Mouse (Mus musculus): Measurements from ENCODE around the gene Fndc3a. TPM values are rescaled to one million over a fixed set of nuclear protein-coding genes. Genes with fewer than 3 reads are reported as not detected.

Gene Fndc3a
- polyA plus RNA-seq, 1 experiment from 2014 or later = 37.2 TPM

DNA sequence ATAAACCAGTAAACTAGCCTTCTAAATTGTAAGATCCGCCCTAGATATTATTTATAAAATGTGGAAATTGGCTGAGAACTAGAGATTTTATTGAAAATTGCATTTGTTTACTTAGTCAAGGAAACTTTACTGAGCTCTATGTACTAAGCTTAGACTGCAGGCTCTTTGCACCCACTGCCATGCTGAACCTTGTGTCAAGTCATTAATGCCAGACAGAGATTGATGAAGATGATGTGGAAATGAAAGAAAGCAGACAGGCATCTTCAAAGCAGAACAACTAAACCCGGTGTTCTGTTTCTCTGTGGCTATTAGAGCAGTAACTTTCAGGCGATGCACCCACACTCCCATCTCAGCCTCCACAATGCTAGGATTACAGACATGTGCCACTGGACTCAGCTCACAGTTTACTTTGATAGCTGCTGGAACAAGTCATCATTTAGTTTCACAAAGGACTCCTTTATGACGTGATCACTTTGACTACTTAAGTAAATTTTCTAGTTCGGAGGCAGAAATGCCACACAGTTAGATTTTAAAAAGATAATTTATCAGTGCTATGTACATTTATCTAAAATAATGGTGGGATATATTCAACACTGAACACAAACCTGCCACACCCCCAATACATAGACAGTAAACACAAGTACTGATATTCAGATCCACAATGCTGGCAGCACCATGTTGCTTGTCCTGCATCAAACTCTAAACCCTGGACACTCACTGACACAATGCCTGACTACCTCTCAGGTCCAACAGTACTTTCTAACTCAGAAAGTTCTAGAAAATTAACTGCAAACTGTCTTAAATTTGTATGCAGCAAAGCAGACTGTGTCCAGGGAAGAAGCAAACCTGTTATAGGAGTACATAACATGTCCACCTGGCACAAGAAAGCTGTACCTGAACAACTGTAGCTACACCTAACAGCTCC lies 108.2 kb downstream of the Fndc3a start:
- Histone ChIP-seq H3K9me3 (no peaks in the 10 kb centered on the region), H3K27ac (no peak overlapping the region), H3K9ac (replicated peaks) (peak overlapping the region; percentile 64), H3K27me3 (no peaks in the 10 kb centered on the region), H3K4me1 (replicated peaks) (peaks cover 18% of the 10 kb centered on the region), H3K4me3 (replicated peaks) (peak overlapping the region; percentile 48), H3K36me3 (peaks cover 17% of the 10 kb centered on the region), H3K4me2 (peak overlapping the region; percentile 74)
- no peak for ATAC-seq (ENCODE audit: insufficient number of reproducible peaks, insufficient read depth, low FRiP score, low TSS enrichment, low read depth)
- 25% methylated on average over 5 of the region's 5 CpGs for WGBS

DNA sequence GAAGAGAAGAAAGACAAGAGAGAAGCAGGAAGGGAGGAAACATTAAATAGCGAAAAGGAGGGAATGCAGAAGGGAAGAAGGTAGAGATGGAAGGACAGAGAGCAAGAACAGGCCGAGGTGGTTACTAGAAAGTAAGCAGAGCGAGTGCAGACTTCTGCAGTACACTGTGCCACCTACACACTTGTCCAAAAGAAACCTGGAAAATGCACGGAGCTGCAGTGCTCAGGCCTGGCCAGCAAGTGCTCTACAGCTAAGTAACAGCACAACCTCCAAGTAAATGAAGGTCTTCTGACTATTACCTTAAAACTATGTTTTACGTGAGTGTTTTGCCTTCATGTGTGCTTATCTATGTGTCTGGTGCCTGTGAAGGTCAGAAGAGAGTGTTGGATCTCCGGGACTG lies 109.4 kb downstream of the Fndc3a start:
- Histone ChIP-seq H3K9ac (replicated peaks) (no peak overlapping the region), H3K4me2 (0 out of 2 replicates have a peak overlapping the region, but pooled peaks have one; percentile 0), H3K4me1 (replicated peaks) (peaks cover 18% of the 10 kb centered on the region), H3K9me3 (no peaks in the 10 kb centered on the region), H3K36me3 (peaks cover 20% of the 10 kb centered on the region), H3K27ac (no peak overlapping the region), H3K4me3 (replicated peaks) (no peak overlapping the region), H3K27me3 (no peaks in the 10 kb centered on the region)
- 77% methylated on average over 6 of the region's 6 CpGs for WGBS
- no peak for ATAC-seq (ENCODE audit: insufficient number of reproducible peaks, insufficient read depth, low FRiP score, low TSS enrichment, low read depth)

- Histone ChIP-seq H3K27me3 (no peaks in the 10 kb centered on the region), H3K36me3 (peaks cover 20% of the 10 kb centered on the region), H3K4me2 (no peak overlapping the region), H3K9ac (replicated peaks) (no peak overlapping the region), H3K4me1 (replicated peaks) (peaks cover 18% of the 10 kb centered on the region), H3K9me3 (no peaks in the 10 kb centered on the region), H3K4me3 (replicated peaks) (no peak overlapping the region), H3K27ac (no peak overlapping the region)
- ATAC-seq (ENCODE audit: insufficient number of reproducible peaks, insufficient read depth, low FRiP score, low TSS enrichment, low read depth) = no peak
- WGBS = 91% methylated on average over 7 of the region's 7 CpGs
Observed at GRCm38 (mm10) chr14:72598976-72599740, 110.6 kb downstream of the Fndc3a start.

- Histone ChIP-seq H3K27ac (no peak overlapping the region), H3K27me3 (no peaks in the 10 kb centered on the region), H3K4me3 (replicated peaks) (no peak overlapping the region), H3K9ac (replicated peaks) (no peak overlapping the region), H3K36me3 (peaks cover 32% of the 10 kb centered on the region), H3K4me2 (no peak overlapping the region), H3K9me3 (no peaks in the 10 kb centered on the region), H3K4me1 (replicated peaks) (no peaks in the 10 kb centered on the region)
- WGBS = 92% methylated on average over 7 of the region's 7 CpGs
- no peak for ATAC-seq (ENCODE audit: insufficient number of reproducible peaks, insufficient read depth, low FRiP score, low TSS enrichment, low read depth)
Observed at GRCm38 (mm10) chr14:72594191-72594590, 115.6 kb downstream of the Fndc3a start.

GRCm38 (mm10) chr14:72589415-72589814 lies 120.4 kb downstream of the Fndc3a start:
- no peak overlapping the region for H3K9ac ChIP-seq (replicated peaks)
- no peaks in the 10 kb centered on the region for H3K27me3 ChIP-seq
- no peaks in the 10 kb centered on the region for H3K4me1 ChIP-seq (replicated peaks)
- H3K9me3 ChIP-seq = no peaks in the 10 kb centered on the region
- H3K4me3 ChIP-seq (replicated peaks) = no peak overlapping the region
- H3K36me3 ChIP-seq = peaks cover 40% of the 10 kb centered on the region
- no peak overlapping the region for H3K4me2 ChIP-seq
- WGBS = 95% methylated on average over 4 of the region's 4 CpGs
- H3K27ac ChIP-seq = no peak overlapping the region
- ATAC-seq (ENCODE audit: insufficient number of reproducible peaks, insufficient read depth, low FRiP score, low TSS enrichment, low read depth) = no peak

DNA sequence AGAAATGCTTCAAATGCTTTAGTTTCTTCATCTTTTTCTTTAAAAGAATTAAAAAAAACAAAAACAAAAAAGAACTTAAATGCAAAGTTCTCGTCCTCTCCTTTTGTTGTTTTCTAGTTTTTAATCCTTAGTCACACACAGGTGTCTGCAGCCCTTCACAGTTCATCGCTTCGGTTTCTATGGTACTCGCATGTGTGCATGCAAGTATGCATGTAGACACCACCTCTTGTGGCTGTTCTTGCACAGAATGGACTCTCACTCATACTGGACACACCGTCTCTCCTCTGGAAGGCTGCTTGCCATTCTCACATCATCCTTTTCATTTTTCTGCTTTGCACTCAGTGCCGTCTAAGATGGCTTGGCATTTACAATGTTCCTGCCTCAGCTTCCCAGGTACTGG lies 126.8 kb downstream of the Fndc3a start:
- Histone ChIP-seq H3K4me1 (replicated peaks) (no peaks in the 10 kb centered on the region), H3K9me3 (no peaks in the 10 kb centered on the region), H3K27me3 (no peaks in the 10 kb centered on the region), H3K9ac (replicated peaks) (no peak overlapping the region), H3K4me3 (replicated peaks) (no peak overlapping the region), H3K27ac (no peak overlapping the region), H3K36me3 (peaks cover 59% of the 10 kb centered on the region), H3K4me2 (no peak overlapping the region)
- ATAC-seq (ENCODE audit: insufficient number of reproducible peaks, insufficient read depth, low FRiP score, low TSS enrichment, low read depth) = no peak
- 93% methylated on average over 6 of the region's 6 CpGs for WGBS

- ATAC-seq (ENCODE audit: insufficient number of reproducible peaks, insufficient read depth, low FRiP score, low TSS enrichment, low read depth) = no peak
- Histone ChIP-seq H3K27me3 (no peaks in the 10 kb centered on the region), H3K9me3 (no peaks in the 10 kb centered on the region), H3K4me2 (no peak overlapping the region), H3K27ac (no peak overlapping the region), H3K4me3 (replicated peaks) (no peak overlapping the region), H3K36me3 (peaks cover 65% of the 10 kb centered on the region), H3K4me1 (replicated peaks) (no peaks in the 10 kb centered on the region), H3K9ac (replicated peaks) (no peak overlapping the region)
- 94% methylated on average over 3 of the region's 3 CpGs for WGBS
Observed at GRCm38 (mm10) chr14:72580991-72581390, 128.8 kb downstream of the Fndc3a start.

- H3K4me3 ChIP-seq (replicated peaks) = no peak overlapping the region
- no peaks in the 10 kb centered on the region for H3K27me3 ChIP-seq
- no peak overlapping the region for H3K9ac ChIP-seq (replicated peaks)
- H3K4me2 ChIP-seq = no peak overlapping the region
- H3K4me1 ChIP-seq (replicated peaks) = no peaks in the 10 kb centered on the region
- peaks cover 78% of the 10 kb centered on the region for H3K36me3 ChIP-seq
- no peaks in the 10 kb centered on the region for H3K9me3 ChIP-seq
- no peak overlapping the region for H3K27ac ChIP-seq
- 93% methylated on average over 3 of the region's 3 CpGs for WGBS
- ATAC-seq (ENCODE audit: insufficient number of reproducible peaks, insufficient read depth, low FRiP score, low TSS enrichment, low read depth) = no peak
Observed at GRCm38 (mm10) chr14:72576283-72576682, 133.5 kb downstream of the Fndc3a start.

GRCm38 (mm10) chr14:72563941-72564340 lies 145.9 kb downstream of the Fndc3a start:
- WGBS = 94% methylated on average over 1 of the region's 1 CpGs
- Histone ChIP-seq H3K4me3 (replicated peaks) (no peak overlapping the region), H3K27ac (no peak overlapping the region), H3K9me3 (no peaks in the 10 kb centered on the region), H3K9ac (replicated peaks) (no peak overlapping the region), H3K4me1 (replicated peaks) (no peaks in the 10 kb centered on the region), H3K27me3 (no peaks in the 10 kb centered on the region), H3K4me2 (no peak overlapping the region), H3K36me3 (peaks cover 56% of the 10 kb centered on the region)
- no peak for ATAC-seq (ENCODE audit: insufficient number of reproducible peaks, insufficient read depth, low FRiP score, low TSS enrichment, low read depth)

DNA sequence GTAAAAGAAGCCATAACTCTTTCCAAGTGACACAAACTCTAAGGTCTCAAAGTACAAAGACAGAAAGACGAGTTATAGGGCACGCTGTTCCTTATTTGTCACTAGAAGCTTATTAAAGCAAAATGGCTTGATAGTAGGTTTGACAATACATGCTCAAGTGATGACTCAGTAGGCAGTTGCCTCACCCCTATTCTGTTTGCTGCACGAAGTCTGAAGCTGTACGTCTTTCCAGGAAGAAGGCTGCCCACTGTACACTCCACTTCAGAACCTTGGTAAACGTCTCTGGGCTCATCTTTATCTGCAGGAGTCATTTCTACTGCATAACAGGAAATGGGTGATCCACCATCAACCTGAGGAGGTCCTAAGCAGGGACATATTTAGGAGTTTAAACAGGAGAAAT lies 151.0 kb downstream of the Fndc3a start:
- Histone ChIP-seq H3K36me3 (peaks cover 64% of the 10 kb centered on the region), H3K27ac (no peak overlapping the region), H3K27me3 (no peaks in the 10 kb centered on the region), H3K9me3 (no peaks in the 10 kb centered on the region), H3K4me2 (no peak overlapping the region), H3K4me3 (replicated peaks) (no peak overlapping the region), H3K9ac (replicated peaks) (no peak overlapping the region), H3K4me1 (replicated peaks) (no peaks in the 10 kb centered on the region)
- WGBS = 83% methylated on average over 5 of the region's 5 CpGs
- no peak for ATAC-seq (ENCODE audit: insufficient number of reproducible peaks, insufficient read depth, low FRiP score, low TSS enrichment, low read depth)

DNA sequence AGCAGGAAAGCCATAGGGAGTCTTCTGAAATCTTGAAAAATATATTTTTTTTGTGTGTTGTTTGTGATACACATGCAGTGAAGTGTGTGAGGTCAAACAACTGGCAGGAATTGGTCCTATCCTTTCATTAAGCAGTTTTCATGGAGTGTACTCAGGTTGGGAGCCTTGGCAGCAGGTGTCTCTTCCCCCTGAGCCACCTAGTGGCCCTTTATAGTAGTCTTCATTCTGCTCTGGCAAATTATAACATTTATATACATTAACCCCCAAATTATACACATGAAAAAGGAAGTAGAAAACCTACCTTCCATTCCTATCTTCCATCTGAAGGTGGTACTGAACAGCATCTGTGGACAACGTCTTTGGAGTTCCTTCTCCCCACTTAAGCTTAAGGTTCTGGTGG lies 154.0 kb downstream of the Fndc3a start:
- H3K9ac ChIP-seq (replicated peaks) = no peak overlapping the region
- 82% methylated on average over 1 of the region's 1 CpGs for WGBS
- H3K36me3 ChIP-seq = peaks cover 79% of the 10 kb centered on the region
- ATAC-seq (ENCODE audit: insufficient number of reproducible peaks, insufficient read depth, low FRiP score, low TSS enrichment, low read depth) = no peak
- no peaks in the 10 kb centered on the region for H3K27me3 ChIP-seq
- no peak overlapping the region for H3K27ac ChIP-seq
- no peak overlapping the region for H3K4me3 ChIP-seq (replicated peaks)
- no peak overlapping the region for H3K4me2 ChIP-seq
- H3K9me3 ChIP-seq = no peaks in the 10 kb centered on the region
- no peaks in the 10 kb centered on the region for H3K4me1 ChIP-seq (replicated peaks)
